Mouse (Mus musculus): ENCODE results near the gene Zfp688.
"Not testable (repeated sequence)": the region's sequence is repeated elsewhere in the genome, so short reads cannot be mapped to it uniquely, and the experiment has no call there.

Gene Zfp688

GRCm38 (mm10) chr7:127421388-127422191 lies at the start of gene Zfp688:
Zfp688 (minus strand) TSS chr7:127422068.
- DNase-seq (ENCODE audit: low read depth in 2 of 2, low spot score in 2 of 2), result peak; percentile 95 to 98

GRCm38 (mm10) chr7:127471646-127472010 lies 49.8 kb upstream of the Zfp688 start:
- peak in 1 of 2 experiments; percentile 23 for DNase-seq (ENCODE audit: low read depth in 2 of 2, low spot score in 2 of 2)

GRCm38 (mm10) chr7:127470743-127471645 lies 49.1 kb upstream of the Zfp688 start:
- DNase-seq (ENCODE audit: low read depth in 2 of 2, low spot score in 2 of 2), result peak; percentile 83 to 85

- DNase-seq (ENCODE audit: low read depth in 2 of 2, low spot score in 2 of 2), result no peak
Observed at GRCm38 (mm10) chr7:127470011-127470715, 48.3 kb upstream of the Zfp688 start.

- no peak for DNase-seq (ENCODE audit: low read depth in 2 of 2, low spot score in 2 of 2)
Observed at GRCm38 (mm10) chr7:127466606-127467005, 44.7 kb upstream of the Zfp688 start.

GRCm38 (mm10) chr7:127465670-127466069 lies 43.8 kb upstream of the Zfp688 start:
- DNase-seq (ENCODE audit: low read depth in 2 of 2, low spot score in 2 of 2), result not testable (repeated sequence)

- no peak for DNase-seq (ENCODE audit: low read depth in 2 of 2, low spot score in 2 of 2)
Observed at GRCm38 (mm10) chr7:127465191-127465590, 43.3 kb upstream of the Zfp688 start.

GRCm38 (mm10) chr7:127459311-127459710 lies 37.4 kb upstream of the Zfp688 start, which contains the start of gene Prr14:
Prr14 (plus strand) TSS chr7:127459611.
- DNase-seq (ENCODE audit: low read depth in 2 of 2, low spot score in 2 of 2), result not testable (repeated sequence)

- DNase-seq (ENCODE audit: low read depth in 2 of 2, low spot score in 2 of 2), result not testable (repeated sequence)
Observed at GRCm38 (mm10) chr7:127458371-127459122, 36.7 kb upstream of the Zfp688 start.

- DNase-seq (ENCODE audit: low read depth in 2 of 2, low spot score in 2 of 2), result no peak
Observed at GRCm38 (mm10) chr7:127454905-127455304, 33.0 kb upstream of the Zfp688 start.

- DNase-seq (ENCODE audit: low read depth in 2 of 2, low spot score in 2 of 2), result no peak
Observed at GRCm38 (mm10) chr7:127453056-127453455, 31.2 kb upstream of the Zfp688 start.

- DNase-seq (ENCODE audit: low read depth in 2 of 2, low spot score in 2 of 2), result no peak
Observed at GRCm38 (mm10) chr7:127449966-127450365, 28.1 kb upstream of the Zfp688 start.

- peak; percentile 91 to 95 for DNase-seq (ENCODE audit: low read depth in 2 of 2, low spot score in 2 of 2)
Observed at GRCm38 (mm10) chr7:127448521-127449300, 26.8 kb upstream of the Zfp688 start, which contains the start of gene Zfp689. Zfp689 (minus strand) TSS chr7:127449158.

GRCm38 (mm10) chr7:127443976-127444375 lies 22.1 kb upstream of the Zfp688 start:
- no peak for DNase-seq (ENCODE audit: low read depth in 2 of 2, low spot score in 2 of 2)

- peak in 1 of 2 experiments; percentile 46 for DNase-seq (ENCODE audit: low read depth in 2 of 2, low spot score in 2 of 2)
Observed at GRCm38 (mm10) chr7:127437724-127438123, 15.9 kb upstream of the Zfp688 start.

- no peak for DNase-seq (ENCODE audit: low read depth in 2 of 2, low spot score in 2 of 2)
Observed at GRCm38 (mm10) chr7:127435206-127435605, 13.3 kb upstream of the Zfp688 start.

GRCm38 (mm10) chr7:127426354-127426753 lies 4.5 kb upstream of the Zfp688 start:
- DNase-seq (ENCODE audit: low read depth in 2 of 2, low spot score in 2 of 2), result no peak

GRCm38 (mm10) chr7:127425911-127426310 lies 4.0 kb upstream of the Zfp688 start:
- DNase-seq (ENCODE audit: low read depth in 2 of 2, low spot score in 2 of 2), result no peak

- DNase-seq (ENCODE audit: low read depth in 2 of 2, low spot score in 2 of 2), result no peak
Observed at GRCm38 (mm10) chr7:127425291-127425690, 3.4 kb upstream of the Zfp688 start.

GRCm38 (mm10) chr7:127422247-127422646 lies 379 bp upstream of the Zfp688 start:
- no peak for DNase-seq (ENCODE audit: low read depth in 2 of 2, low spot score in 2 of 2)
